Mouse (Mus musculus) CH12.LX (cell line): ENCODE data around the gene Atxn7. TPM values are rescaled to one million over a fixed set of nuclear protein-coding genes. Genes with fewer than 3 reads are reported as not detected.

Experiments used
- DNase-seq: peaks from one replicate; pipeline ENCODE4 v3.0.0-alpha.2; 2013; ENCODE audit errors: extremely low read depth
- H3K27ac ChIP-seq: 2 replicates; pipeline ENCODE4 v1.5.1; 2012; ENCODE audit warnings: low read depth, mild to moderate bottlenecking, control low read depth, moderate library complexity; ENCODE audit not compliant: insufficient read depth
- H3K27me3 ChIP-seq: replicated peaks from 2 replicates; pipeline ENCODE3; 2012; ENCODE audit warnings: inconsistent platforms
- H3K36me3 ChIP-seq, 2 experiments: replicated peaks in 1 of 2; 2 replicates each; pipeline versions ENCODE3 to v1.6.1; 2012; ENCODE audit warnings: inconsistent platforms in 1 of 2, low read length in 1 of 2, mild to moderate bottlenecking in 1 of 2, mixed read lengths in 1 of 2, moderate library complexity in 1 of 2; ENCODE audit not compliant: control insufficient read depth in 1 of 2, insufficient read depth in 1 of 2
- H3K4me1 ChIP-seq, 2 experiments: 2 replicates each; pipeline ENCODE4 v1.6.1; 2012; ENCODE audit warnings: inconsistent platforms in 1 of 2, moderate library complexity in 1 of 2; ENCODE audit not compliant: insufficient read depth in 2 of 2, control insufficient read depth in 1 of 2
- H3K4me2 ChIP-seq: 2 replicates; pipeline ENCODE4 v1.6.1; 2012; ENCODE audit warnings: low read depth, mild to moderate bottlenecking, control low read depth; ENCODE audit not compliant: poor library complexity, insufficient read depth, severe bottlenecking
- H3K4me3 ChIP-seq, 3 experiments: fragments of 150-350 bp in 1 of 3; sonication (generic) in 1 of 3; replicated peaks in 1 of 3; 2 replicates each; pipeline versions ENCODE3 to v1.5.1; 2011 to 2012; ENCODE audit warnings: low read depth in 2 of 3, low read length in 2 of 3, mild to moderate bottlenecking in 2 of 3, moderate library complexity in 2 of 3, control low read depth in 1 of 3, improper control_type of control experiment in 1 of 3, inconsistent platforms in 1 of 3, mixed read lengths in 1 of 3; ENCODE audit not compliant: poor library complexity in 1 of 3
- H3K79me2 ChIP-seq: replicated peaks from 2 replicates; pipeline ENCODE4 v1.6.1; 2012; ENCODE audit warnings: mild to moderate bottlenecking, moderate library complexity; ENCODE audit not compliant: control insufficient read depth, poor library complexity, insufficient read depth, severe bottlenecking; ENCODE audit errors: extremely low read depth
- H3K9ac ChIP-seq: 2 replicates; pipeline ENCODE4 v1.6.1; 2012; ENCODE audit warnings: low read depth, mild to moderate bottlenecking, control low read depth, moderate library complexity; ENCODE audit not compliant: insufficient read depth
- H3K9me3 ChIP-seq: replicated peaks from 2 replicates; pipeline ENCODE3; 2012; ENCODE audit warnings: low read length, inconsistent platforms, mixed read lengths
- BHLHE40 ChIP-seq: IDR thresholded peaks from 2 replicates; pipeline ENCODE4 v1.6.1; 2011; ENCODE audit warnings: mild to moderate bottlenecking, low read depth, low read length, improper control_type of control experiment
- CTCF ChIP-seq, 2 experiments: IDR thresholded peaks in 1 of 2; conservative IDR thresholded peaks in 1 of 2; 2 replicates each; pipeline ENCODE4 v1.5.1; 2011 to 2012; ENCODE audit warnings: low read depth in 2 of 2, low read length in 2 of 2, improper control_type of control experiment in 1 of 2, inconsistent platforms in 1 of 2, mild to moderate bottlenecking in 1 of 2, moderate library complexity in 1 of 2
- EP300 ChIP-seq: IDR thresholded peaks from 2 replicates; pipeline ENCODE4 v1.6.1; 2011; ENCODE audit warnings: low read length, improper control_type of control experiment
- HCFC1 ChIP-seq: IDR thresholded peaks from 2 replicates; pipeline ENCODE4 v1.6.1; 2012; ENCODE audit warnings: low read depth, mild to moderate bottlenecking, inconsistent platforms, low read length, improper control_type of control experiment
- KAT2A ChIP-seq: IDR thresholded peaks from 2 replicates; pipeline ENCODE4 v1.6.1; 2012; ENCODE audit warnings: low read length, improper control_type of control experiment, inconsistent platforms; ENCODE audit not compliant: insufficient replicate concordance
- MAFK ChIP-seq: IDR thresholded peaks from 2 replicates; pipeline ENCODE4 v1.6.1; 2011; ENCODE audit warnings: low read length, improper control_type of control experiment; ENCODE audit not compliant: insufficient replicate concordance
- MYC ChIP-seq: IDR thresholded peaks from 2 replicates; pipeline ENCODE4 v1.6.1; 2011; ENCODE audit warnings: low read depth, mild to moderate bottlenecking, improper control_type of control experiment, low read length
- NRF1 ChIP-seq: IDR thresholded peaks from 2 replicates; pipeline ENCODE4 v1.6.1; 2014; ENCODE audit warnings: low read depth, mild to moderate bottlenecking, inconsistent platforms, low read length, improper control_type of control experiment, moderate library complexity
- SIN3A ChIP-seq: IDR thresholded peaks from 2 replicates; pipeline ENCODE4 v1.6.1; 2012; ENCODE audit warnings: low read length, improper control_type of control experiment, inconsistent platforms
- USF2 ChIP-seq: conservative IDR thresholded peaks from 2 replicates; pipeline ENCODE4 v1.6.1; 2011; ENCODE audit warnings: low read depth, low read length, improper control_type of control experiment
- ZC3H11A ChIP-seq: IDR thresholded peaks from 2 replicates; pipeline ENCODE4 v1.6.1; 2012; ENCODE audit warnings: low read depth, mild to moderate bottlenecking, inconsistent platforms, low read length, improper control_type of control experiment
- ZMIZ1 ChIP-seq: IDR thresholded peaks from 2 replicates; pipeline ENCODE4 v1.6.1; 2012; ENCODE audit warnings: low read depth, mild to moderate bottlenecking, inconsistent platforms, low read length, improper control_type of control experiment
- dilution Hi-C: fragments of 300-500 bp; cut with MboI; formaldehyde crosslinking; loops from 2 replicates; pipeline ENCODE4 v1.14.3; 2020; ENCODE audit warnings: low sequenced_read_pairs; ENCODE audit not compliant: extremely low pct_unique_long_range_greater_than_20kb, extremely low pct_ligation_motif_present
- in situ Hi-C: fragments of 300-500 bp; cut with MboI; formaldehyde crosslinking; loops from 3 replicates; pipeline ENCODE4 v1.14.3; 2019; ENCODE audit warnings: low sequenced_read_pairs, low pct_ligation_motif_present, low pct_unique_long_range_greater_than_20kb, mixed read lengths
- polyA plus RNA-seq: library from polyadenylated mRNA; unstranded; fragments of >175 nt; gene quantifications from 2 replicates; pipeline ENCODE4 v1.2.1, GENCODE M21; 2012; ENCODE audit warnings: low read depth; ENCODE audit not compliant: insufficient read length
- total RNA-seq, 2 experiments: library from RNA; depleted of rRNA; stranded (reverse); fragments of 300-350 nt in 1 of 2; fragments of >200 nt in 1 of 2; gene quantifications; 2 replicates each; pipeline ENCODE4 v1.2.3; 2012 to 2014

Gene Atxn7
- 2.0 and 2.3 TPM in 2 replicates for total RNA-seq (2012; rRNA removed)
- total RNA-seq (2014; rRNA removed): 2.1 and 2.7 TPM in 2 replicates
- polyA plus RNA-seq: 5.6 and 6.6 TPM in 2 replicates

DNA sequence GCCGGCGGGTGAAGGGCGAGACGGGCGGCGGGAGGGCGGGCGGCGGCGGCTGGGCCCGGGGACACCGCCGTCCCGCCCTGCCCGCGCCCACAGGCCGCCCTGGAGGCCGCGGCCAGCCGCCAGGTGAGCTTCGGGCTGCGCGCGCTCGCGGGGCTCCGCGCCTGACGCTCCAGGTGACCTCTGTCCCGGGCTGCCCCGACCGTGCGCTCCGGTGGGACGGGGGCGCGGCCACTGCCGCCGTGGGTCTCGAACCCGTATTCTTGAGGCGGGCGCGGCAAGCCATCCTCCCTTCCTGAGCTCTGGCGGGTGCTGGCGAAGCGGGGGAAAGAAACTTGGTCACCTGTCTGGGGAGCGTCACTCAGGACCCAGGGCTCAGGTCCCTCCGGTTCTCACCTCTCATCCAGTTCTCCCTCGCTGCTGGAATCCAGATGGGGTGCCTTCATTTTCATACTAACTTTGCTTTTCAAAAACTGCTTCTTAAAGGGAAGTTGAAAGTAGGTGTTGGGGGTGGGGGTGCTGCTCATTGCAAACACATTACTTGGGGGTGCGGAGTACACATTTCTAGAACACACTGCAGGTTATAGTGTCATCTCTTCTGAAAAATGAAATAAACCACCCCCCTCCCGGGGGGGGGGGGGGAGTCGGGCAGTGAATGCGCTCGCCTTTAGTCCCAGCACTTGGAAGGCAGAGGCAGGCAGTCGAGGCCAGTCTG is at the start of gene Atxn7, which contains the start of gene Thoc7:
Gene Atxn7 (plus strand): TSS at position 40 of the 712 bp plus-strand sequence.
Gene Thoc7 (minus strand): TSS at position 452 of the 712 bp plus-strand sequence.
- Histone ChIP-seq H3K27me3 (no peaks in the 10 kb centered on the region), H3K27ac (no peak within 1 kb of the TSS; the same call in 1 of the 2 replicates), H3K4me2 (peak within 1 kb of the TSS; percentile 84), H3K4me3 (peak within 1 kb of the TSS; percentile 73 to 90 (median 85)), H3K4me1 (peaks cover 0 to 22% of the 10 kb centered on the region in 2 experiments; a peak in 2 of 4 replicates), H3K9me3 (no peaks in the 10 kb centered on the region), H3K79me2 (peaks cover 30% of the 10 kb centered on the region), H3K9ac (peak within 1 kb of the TSS; percentile 96), H3K36me3 (peaks cover 0 to 16% of the 10 kb centered on the region in 2 experiments)
- no peak for TF ChIP-seq USF2
- no peak for TF ChIP-seq MAFK
- no peak for TF ChIP-seq EP300
- no peak for TF ChIP-seq MYC
- TF ChIP-seq NRF1: 0 out of 2 replicates have a peak, but pooled peaks have one; percentile 25
- TF ChIP-seq CTCF (conservative IDR thresholded peaks at IDR 0.05 in 1 of 2, IDR thresholded peaks at IDR 0.05 in 1 of 2; ENCODE audit: low read depth in 2 of 2, low read length in 2 of 2): no peak
- no peak for TF ChIP-seq BHLHE40
- TF ChIP-seq HCFC1: no peak
- TF ChIP-seq ZC3H11A: no peak
- peak; percentile 32; the same call in 1 of the 2 replicates for TF ChIP-seq SIN3A
- DNase-seq: peak; percentile 33
- dilution Hi-C loops (no loop called here), in situ Hi-C loops (no loop called here)

DNA sequence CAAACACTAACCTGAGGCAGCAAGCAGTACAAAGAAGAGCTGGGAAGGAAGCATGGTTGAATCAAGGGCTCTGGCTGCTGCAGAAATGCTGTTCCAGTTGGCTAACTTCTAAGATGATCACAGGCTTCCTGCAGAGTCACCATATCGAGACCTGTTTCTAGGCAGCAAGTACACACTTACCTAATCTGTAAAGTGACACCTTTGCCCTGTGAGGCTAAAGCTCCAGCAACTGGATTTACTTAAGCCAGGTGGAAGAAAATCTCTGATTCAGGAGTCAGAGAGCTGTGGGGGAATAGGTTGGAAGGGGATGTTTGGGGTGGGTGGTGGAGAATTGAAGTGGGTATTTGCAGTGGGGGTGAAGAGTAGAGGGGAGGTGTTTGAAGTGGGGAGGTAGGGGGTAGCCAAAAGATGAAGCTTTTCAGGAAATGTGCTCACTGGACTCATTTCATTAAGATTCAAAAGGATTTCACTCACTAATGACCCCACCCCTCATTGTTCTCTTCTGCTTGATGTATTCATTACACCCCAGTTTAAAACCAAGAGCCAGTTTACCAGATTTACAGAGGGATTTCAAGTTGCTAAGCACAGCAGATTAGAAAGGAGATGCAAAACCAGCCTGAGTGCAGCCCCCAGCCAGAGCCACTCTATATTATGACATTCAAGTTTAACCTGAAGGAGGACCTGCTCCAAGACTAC is 46.7 kb upstream of the Atxn7 start, which contains the start of gene Gm281:
Gene Gm281 (minus strand): TSS at position 92 of the 696 bp plus-strand sequence.
- H3K9me3 ChIP-seq: no peaks in the 10 kb centered on the region
- no peak for DNase-seq
- in situ Hi-C loops (loop anchor here (25.0 kb wide), 1 partner anchor 552 kb away; no protein-coding TSS in a partner anchor), dilution Hi-C loops (no loop called here)
- no peak for TF ChIP-seq ZMIZ1
- TF ChIP-seq NRF1: no peak
- TF ChIP-seq MAFK: no peak
- TF ChIP-seq KAT2A: no peak
- no peak within 1 kb of the TSS for H3K27ac ChIP-seq
- no peak within 1 kb of the TSS for H3K4me2 ChIP-seq
- H3K9ac ChIP-seq: no peak within 1 kb of the TSS
- H3K4me3 ChIP-seq: no peak within 1 kb of the TSS
- H3K4me1 ChIP-seq: no peaks in the 10 kb centered on the region
- no peaks in the 10 kb centered on the region for H3K27me3 ChIP-seq
- no peaks in the 10 kb centered on the region for H3K79me2 ChIP-seq
- no peaks in the 10 kb centered on the region for H3K36me3 ChIP-seq
